Mouse (Mus musculus) MEL (cell line): ENCODE data around the gene Cul9.

Experiments used
- CTCF ChIP-seq, 3 experiments: IDR thresholded peaks in 2 of 3; conservative IDR thresholded peaks in 1 of 3; 2 replicates each; pipeline ENCODE4 v1.5.1; 2011 to 2012; ENCODE audit warnings: low read length in 3 of 3, low read depth in 2 of 3, mild to moderate bottlenecking in 2 of 3, improper control_type of control experiment in 1 of 3, inconsistent platforms in 1 of 3, mixed read lengths in 1 of 3, moderate library complexity in 1 of 3; ENCODE audit not compliant: control insufficient read depth in 1 of 3, insufficient read depth in 1 of 3, poor library complexity in 1 of 3, severe bottlenecking in 1 of 3
- TAL1 ChIP-seq: IDR thresholded peaks from 2 replicates; pipeline ENCODE4 v1.6.1; 2012; ENCODE audit warnings: mild to moderate bottlenecking, inconsistent platforms, low read length, moderate library complexity, mixed read lengths

DNA sequence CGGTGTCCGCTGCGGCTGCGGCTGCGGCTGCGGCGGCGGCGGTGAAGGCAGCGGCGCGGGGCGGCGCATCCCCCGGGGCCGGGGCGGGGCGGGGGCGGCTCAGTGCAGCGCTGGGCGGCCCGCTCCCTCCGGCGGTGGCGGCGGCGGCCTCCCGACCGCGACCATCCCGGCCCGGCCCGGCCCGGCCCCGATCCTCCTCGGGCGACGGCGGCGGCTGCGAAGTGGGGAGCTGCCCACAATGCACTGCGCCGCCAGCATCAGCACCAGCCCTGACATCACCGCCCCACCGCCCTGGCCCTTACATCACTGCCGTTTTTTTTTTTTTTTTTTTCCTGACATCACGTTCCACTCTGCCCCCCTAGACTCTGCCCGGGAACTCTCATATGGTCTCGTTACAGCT, 58.8 kb downstream of the Cul9 start, which contains the start of gene Ttbk1:
- TF ChIP-seq TAL1: no peak
- no peak for TF ChIP-seq CTCF (IDR thresholded peaks at IDR 0.05 in 2 of 3, conservative IDR thresholded peaks at IDR 0.05 in 1 of 3; ENCODE audit: control insufficient read depth in 1 of 3, insufficient read depth in 1 of 3, low read depth in 2 of 3, low read length in 3 of 3, poor library complexity in 1 of 3, severe bottlenecking in 1 of 3)
